Mouse (Mus musculus) midbrain, embryonic 15.5 days (tissue): ENCODE data around the gene Trim38. TPM values are rescaled to one million over a fixed set of nuclear protein-coding genes. Genes with fewer than 3 reads are reported as not detected.

ENCODE experiments used
- ATAC-seq: fragments of 200-750 bp; cut with Nextera tagmentation; replicated peaks from 2 replicates; pipeline ENCODE4 v1.8.0; 2017; ENCODE audit warnings: moderate TSS enrichment
- H3K27ac ChIP-seq: fragments of 300-500 bp; sonication (generic); 2 replicates; pipeline ENCODE4 v1.5.1; 2015; ENCODE audit warnings: mild to moderate bottlenecking, inconsistent platforms
- H3K27me3 ChIP-seq: fragments of 300-500 bp; sonication (generic); replicated peaks from 2 replicates; pipeline ENCODE4 v1.6.1; 2015; ENCODE audit warnings: inconsistent platforms
- H3K36me3 ChIP-seq: fragments of 300-500 bp; sonication (generic); replicated peaks from 2 replicates; pipeline ENCODE4 v1.6.1; 2015; ENCODE audit warnings: inconsistent platforms
- H3K4me1 ChIP-seq: fragments of 300-500 bp; sonication (generic); 2 replicates; pipeline ENCODE4 v1.6.1; 2015; ENCODE audit warnings: inconsistent platforms
- H3K4me2 ChIP-seq: fragments of 300-500 bp; sonication (generic); 2 replicates; pipeline ENCODE4 v1.6.1; 2015; ENCODE audit warnings: inconsistent platforms, mild to moderate bottlenecking, moderate library complexity
- H3K4me3 ChIP-seq: fragments of 300-500 bp; sonication (generic); 2 replicates; pipeline ENCODE4 v1.5.1; 2015; ENCODE audit warnings: mild to moderate bottlenecking, inconsistent platforms
- H3K9ac ChIP-seq: fragments of 300-500 bp; sonication (generic); 2 replicates; pipeline ENCODE4 v1.6.1; 2015; ENCODE audit warnings: mild to moderate bottlenecking, inconsistent platforms
- H3K9me3 ChIP-seq: fragments of 300-500 bp; sonication (generic); 2 replicates; pipeline ENCODE4 v1.6.1; 2016; ENCODE audit warnings: inconsistent platforms
- WGBS: fragments of 180-500 bp; shearing (Covaris S2); methylation state at CpG from one replicate; pipeline ENCODE4 v1.1.7; 2015; ENCODE audit warnings: mixed read lengths; 5-methylcytosine and 5-hydroxymethylcytosine counted together
- microRNA-seq: library from miRNA; unstranded; fragments of <30 nt; microRNA quantifications from one replicate; pipeline ENCODE4, GENCODE M21; 2016
- polyA plus RNA-seq: library from polyadenylated mRNA; unstranded; fragments of >200 nt; fragmentation: Nextera tagmentation; extraction: Ambion mirVana; gene quantifications from 2 replicates; pipeline ENCODE4 v1.2.1, GENCODE M21; 2015

The Trim38 gene
- polyA plus RNA-seq, 1 experiment from 2014 or later: not detected

DNA sequence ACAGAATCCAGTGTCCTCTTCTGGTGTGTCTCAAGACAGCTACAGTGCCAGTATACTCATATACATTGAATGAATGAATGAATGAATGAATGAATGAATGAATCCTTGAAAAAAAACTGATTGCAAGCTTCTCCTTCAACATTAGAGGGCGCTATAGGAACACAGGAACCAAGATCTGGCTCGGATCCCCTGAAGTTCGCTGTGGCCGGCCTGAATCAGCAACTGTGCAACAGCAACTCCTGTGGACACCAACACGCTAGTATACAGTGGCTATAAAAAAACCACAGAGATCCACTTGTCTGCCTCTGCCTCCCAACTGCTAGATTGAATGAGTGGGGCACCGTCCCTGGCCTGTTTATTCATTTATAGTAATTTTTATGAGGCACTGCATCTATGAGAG lies 63.3 kb downstream of the Trim38 start:
- ATAC-seq: no peak; the same call in 1 of the 2 replicates
- Histone ChIP-seq H3K4me3 (no peak overlapping the region), H3K27ac (no peak overlapping the region), H3K9me3 (no peaks in the 10 kb centered on the region), H3K4me1 (no peaks in the 10 kb centered on the region), H3K4me2 (no peak overlapping the region), H3K9ac (no peak overlapping the region), H3K27me3 (no peaks in the 10 kb centered on the region), H3K36me3 (no peaks in the 10 kb centered on the region)
- 14% methylated on average over 6 of the region's 6 CpGs for WGBS

DNA sequence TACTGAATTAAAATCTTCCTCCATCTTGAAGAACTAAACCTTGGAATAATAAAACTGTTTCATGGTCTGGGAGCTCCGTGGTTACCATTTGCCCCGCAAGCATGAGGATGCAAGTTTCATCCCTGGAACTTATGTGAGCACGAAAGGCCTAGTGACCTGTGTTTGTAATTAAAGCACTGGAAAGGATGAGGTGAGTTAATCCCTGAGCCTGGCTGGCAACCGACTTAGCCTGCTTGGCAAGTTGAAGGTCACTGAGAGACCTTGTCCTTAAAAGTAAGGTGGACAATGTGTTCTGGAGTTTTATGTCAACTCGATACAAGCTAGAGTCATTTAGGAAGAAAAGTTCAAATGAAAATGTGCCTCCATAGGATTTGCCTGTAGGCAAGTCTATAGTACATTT lies 65.1 kb downstream of the Trim38 start:
- Histone ChIP-seq H3K27me3 (no peaks in the 10 kb centered on the region), H3K4me3 (no peak overlapping the region), H3K27ac (no peak overlapping the region), H3K9me3 (no peaks in the 10 kb centered on the region), H3K4me1 (no peaks in the 10 kb centered on the region), H3K4me2 (no peak overlapping the region), H3K36me3 (no peaks in the 10 kb centered on the region), H3K9ac (no peak overlapping the region)
- ATAC-seq: no peak
- WGBS: 87% methylated on average over 5 of the region's 5 CpGs

DNA sequence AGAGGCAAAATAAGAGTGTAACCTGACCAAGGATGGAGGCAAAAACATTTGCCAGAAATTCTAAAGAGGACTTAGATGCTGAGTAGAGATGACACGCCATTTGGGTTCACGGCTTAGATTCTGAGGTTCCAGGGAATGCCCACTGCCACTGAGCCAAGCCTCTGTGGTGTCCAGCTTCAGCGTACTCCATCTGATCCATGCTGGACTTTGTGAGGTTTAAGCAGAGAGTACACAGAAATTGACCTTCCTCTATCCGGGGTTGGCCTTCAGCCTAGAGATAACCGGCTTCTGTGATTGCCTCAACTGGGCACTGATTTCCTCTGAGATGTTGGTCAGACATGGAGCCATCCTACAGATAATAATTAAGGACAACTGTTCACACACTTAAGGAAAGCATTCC lies 66.9 kb downstream of the Trim38 start:
- ATAC-seq: no peak
- H3K4me1 ChIP-seq: no peaks in the 10 kb centered on the region
- H3K4me3 ChIP-seq: no peak overlapping the region
- no peaks in the 10 kb centered on the region for H3K9me3 ChIP-seq
- H3K4me2 ChIP-seq: no peak overlapping the region
- no peaks in the 10 kb centered on the region for H3K27me3 ChIP-seq
- WGBS: 92% methylated on average over 5 of the region's 5 CpGs
- H3K9ac ChIP-seq: no peak overlapping the region
- H3K36me3 ChIP-seq: no peaks in the 10 kb centered on the region
- no peak overlapping the region for H3K27ac ChIP-seq

DNA sequence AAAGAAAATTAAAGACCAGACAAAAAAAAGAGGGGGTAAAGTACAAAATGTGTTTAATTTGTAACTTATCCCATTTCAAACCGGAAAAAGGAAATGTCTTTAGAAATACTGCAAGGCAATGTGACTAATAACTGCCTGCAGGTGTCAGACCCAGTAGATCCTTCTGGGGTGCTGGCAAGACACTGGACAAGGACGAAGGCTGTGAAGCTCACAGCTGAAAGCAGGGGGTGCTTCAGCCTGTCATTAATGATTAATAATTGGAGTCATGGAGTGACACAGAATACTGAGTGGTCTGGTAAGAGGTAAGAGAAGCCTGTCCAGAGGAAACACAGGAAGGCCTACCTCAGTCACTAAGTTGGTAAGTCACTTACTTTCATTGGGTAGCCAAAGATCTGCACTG lies 69.6 kb downstream of the Trim38 start, which contains the start of gene Slc17a3:
Slc17a3 (plus strand) TSS at position 127 of the 400 bp plus-strand sequence.
- WGBS: 82% methylated on average over 2 of the region's 2 CpGs
- Histone ChIP-seq H3K27ac (no peak within 1 kb of the TSS), H3K9ac (no peak within 1 kb of the TSS), H3K9me3 (no peaks in the 10 kb centered on the region), H3K36me3 (no peaks in the 10 kb centered on the region), H3K4me1 (no peaks in the 10 kb centered on the region), H3K27me3 (no peaks in the 10 kb centered on the region), H3K4me3 (no peak within 1 kb of the TSS), H3K4me2 (no peak within 1 kb of the TSS)
- ATAC-seq: no peak

Small RNA genes lying within 50 kb of the gene (microRNA-seq; reads per million reads assigned to microRNA genes)
- gene Gm44314 (not detected), gene Gm44484 (not detected)

Other genes starting within 250 kb of the Trim38 start
- 3.3 and 5.1 TPM in 2 replicates for gene Hist1h4h, start 238.9 kb upstream of the Trim38 start, polyA plus RNA-seq
- gene Hist1h2af, start 236.0 kb upstream of the Trim38 start, polyA plus RNA-seq: 0.69 TPM in 1 of 2 replicates, not detected in the other
- gene Hist1h3g, start 234.5 kb upstream of the Trim38 start, polyA plus RNA-seq: 2.2 TPM in 1 of 2 replicates, not detected in the other
- gene Hist1h2bh, start 226.5 kb upstream of the Trim38 start, polyA plus RNA-seq: 0.15 and 0.44 TPM in 2 replicates
- gene Hist1h3f, start 225.9 kb upstream of the Trim38 start, polyA plus RNA-seq: 0.27 and 0.32 TPM in 2 replicates
- not detected in 2 replicates for gene Hist1h4f, start 218.3 kb upstream of the Trim38 start, polyA plus RNA-seq
- 0.14 and 0.15 TPM in 2 replicates for gene Hist1h1d, start 216.7 kb upstream of the Trim38 start, polyA plus RNA-seq
- gene Hist1h3e, start 207.5 kb upstream of the Trim38 start, polyA plus RNA-seq: 1.0 and 1.4 TPM in 2 replicates
- gene Hist1h2ae, start 198.7 kb upstream of the Trim38 start, polyA plus RNA-seq: 14.8 and 15.4 TPM in 2 replicates
- 2.6 and 4.0 TPM in 2 replicates for gene Hist1h2bg, start 198.5 kb upstream of the Trim38 start, polyA plus RNA-seq
- gene Hist1h2bf, start 195.7 kb upstream of the Trim38 start, polyA plus RNA-seq: 1.3 and 1.5 TPM in 2 replicates
- 1.6 TPM in 1 of 2 replicates, not detected in the other for gene Hist1h2ad, start 195.5 kb upstream of the Trim38 start, polyA plus RNA-seq
- gene Hist1h3d, start 194.2 kb upstream of the Trim38 start, polyA plus RNA-seq: 0.82 and 1.2 TPM in 2 replicates
- 34.2 and 34.9 TPM in 2 replicates for gene Hist1h4d, start 188.3 kb upstream of the Trim38 start, polyA plus RNA-seq
- 1.7 and 1.8 TPM in 2 replicates for gene Hist1h2be, start 148.8 kb upstream of the Trim38 start, polyA plus RNA-seq
- 5.4 and 5.5 TPM in 2 replicates for gene Hist1h1e, start 147.4 kb upstream of the Trim38 start, polyA plus RNA-seq
- gene Hist1h2ac, start 86.0 kb upstream of the Trim38 start, polyA plus RNA-seq: 0.32 and 0.37 TPM in 2 replicates
- gene Hist1h2bc, start 85.7 kb upstream of the Trim38 start, polyA plus RNA-seq: 17.3 and 17.7 TPM in 2 replicates
- gene Hist1h1t, start 74.1 kb upstream of the Trim38 start, polyA plus RNA-seq: not detected in 2 replicates
- gene Hist1h4c, start 71.5 kb upstream of the Trim38 start, polyA plus RNA-seq: 1.8 and 3.0 TPM in 2 replicates
- gene Hfe, start 59.1 kb upstream of the Trim38 start, polyA plus RNA-seq: 3.0 and 3.8 TPM in 2 replicates
- 6.9 and 8.3 TPM in 2 replicates for gene Hist1h1c, start 31.1 kb upstream of the Trim38 start, polyA plus RNA-seq
- gene Hist1h3c, start 24.3 kb upstream of the Trim38 start, polyA plus RNA-seq: 0.41 and 1.4 TPM in 2 replicates
- 0.37 and 0.83 TPM in 2 replicates for gene Hist1h2bb, start 23.2 kb upstream of the Trim38 start, polyA plus RNA-seq
- 4.6 and 7.2 TPM in 2 replicates for gene Hist1h2ab, start 18.8 kb upstream of the Trim38 start, polyA plus RNA-seq
- gene Hist1h3b, start 17.6 kb upstream of the Trim38 start, polyA plus RNA-seq: 0.67 and 1.2 TPM in 2 replicates
- gene Hist1h4b, start 12.9 kb upstream of the Trim38 start, polyA plus RNA-seq: 2.0 TPM in 1 of 2 replicates, not detected in the other
- not detected in 2 replicates for gene Hist1h4a, start 8.7 kb upstream of the Trim38 start, polyA plus RNA-seq
- 0.77 and 0.98 TPM in 2 replicates for gene Hist1h3a, start 7.5 kb upstream of the Trim38 start, polyA plus RNA-seq
- gene Hist1h1a, start 6.2 kb upstream of the Trim38 start, polyA plus RNA-seq: 0.41 and 0.48 TPM in 2 replicates
- gene Slc17a2, start 37.1 kb downstream of the Trim38 start, polyA plus RNA-seq: not detected in 2 replicates
- not detected in 2 replicates for gene Slc17a3, start 69.5 kb downstream of the Trim38 start, polyA plus RNA-seq
- not detected in 2 replicates for gene Slc17a1, start 97.8 kb downstream of the Trim38 start, polyA plus RNA-seq
- gene Slc17a4, start 145.1 kb downstream of the Trim38 start, polyA plus RNA-seq: not detected in 2 replicates
- gene Hist1h2ba, start 164.2 kb downstream of the Trim38 start, polyA plus RNA-seq: not detected in 2 replicates
- gene Hist1h2aa, start 164.5 kb downstream of the Trim38 start, polyA plus RNA-seq: not detected in 2 replicates
- gene Scgn, start 221.3 kb downstream of the Trim38 start, polyA plus RNA-seq: 1.1 and 1.5 TPM in 2 replicates